Mouse (Mus musculus) limb, embryonic 14.5 days (tissue): ENCODE data around the gene C87436. TPM values are rescaled to one million over a fixed set of nuclear protein-coding genes. Genes with fewer than 3 reads are reported as not detected.

ENCODE experiments used
- ATAC-seq: fragments of 200-750 bp; cut with Nextera tagmentation; 2 replicates; pipeline ENCODE4 v1.8.0; 2017; ENCODE audit warnings: low read depth, moderate number of reproducible peaks, moderate TSS enrichment; ENCODE audit not compliant: low FRiP score
- DNase-seq: peaks from one replicate; pipeline ENCODE4 v3.0.0-alpha.2; 2015; ENCODE audit warnings: low spot score
- H3K27ac ChIP-seq: fragments of 300-500 bp; sonication (generic); replicated peaks from 2 replicates; pipeline ENCODE4 v1.5.1; 2014; ENCODE audit warnings: low read depth, mild to moderate bottlenecking, low read length, moderate library complexity, mixed read lengths
- H3K27me3 ChIP-seq: fragments of 300-500 bp; sonication (generic); 2 replicates; pipeline ENCODE4 v1.6.1; 2014; ENCODE audit warnings: low read length, mixed read lengths; ENCODE audit not compliant: control insufficient read depth, insufficient read depth
- H3K36me3 ChIP-seq: fragments of 300-500 bp; sonication (generic); 2 replicates; pipeline ENCODE4 v1.6.1; 2014; ENCODE audit warnings: mild to moderate bottlenecking, low read length, moderate library complexity, mixed read lengths; ENCODE audit not compliant: control insufficient read depth, insufficient read depth
- H3K4me1 ChIP-seq: fragments of 300-500 bp; sonication (generic); 2 replicates; pipeline ENCODE4 v1.6.1; 2014; ENCODE audit warnings: antibody characterized with exemption, low read length, mixed read lengths; ENCODE audit not compliant: control insufficient read depth, insufficient read depth
- H3K4me2 ChIP-seq: fragments of 300-500 bp; sonication (generic); replicated peaks from 2 replicates; pipeline ENCODE4 v1.6.1; 2014; ENCODE audit warnings: low read depth, mild to moderate bottlenecking, low read length, moderate library complexity; ENCODE audit not compliant: severe bottlenecking
- H3K4me3 ChIP-seq: fragments of 300-500 bp; sonication (generic); replicated peaks from 2 replicates; pipeline ENCODE4 v1.5.1; 2014; ENCODE audit warnings: low read length
- H3K9ac ChIP-seq: fragments of 300-500 bp; sonication (generic); 2 replicates; pipeline ENCODE4 v1.6.1; 2014; ENCODE audit warnings: mild to moderate bottlenecking, low read depth, low read length, moderate library complexity; ENCODE audit not compliant: severe bottlenecking
- H3K9me3 ChIP-seq: fragments of 300-500 bp; sonication (generic); 2 replicates; pipeline ENCODE4 v1.6.1; 2016; ENCODE audit warnings: low read length; ENCODE audit not compliant: control insufficient read depth
- POLR2A ChIP-seq: fragments of 200-500 bp; IDR thresholded peaks from 2 replicates; pipeline ENCODE4 v1.8.0; 2012; ENCODE audit warnings: inconsistent platforms, mild to moderate bottlenecking, moderate library complexity, borderline replicate concordance; ENCODE audit not compliant: insufficient read depth, insufficient read length; ENCODE audit errors: extremely low read depth
- WGBS: fragments of 180-500 bp; shearing (Covaris S2); extraction: QIAGEN DNeasy Blood & Tissue Kit; methylation state at CpG from one replicate; pipeline ENCODE4 v1.1.7; 2014; 5-methylcytosine and 5-hydroxymethylcytosine counted together
- polyA plus RNA-seq, 2 experiments: library from polyadenylated mRNA; depleted of rRNA in 1 of 2; stranded (reverse) in 1 of 2; unstranded in 1 of 2; fragments of >200 nt; fragmentation: Nextera tagmentation in 1 of 2; extraction: Ambion mirVana in 1 of 2; gene quantifications; 2 replicates each; pipeline versions ENCODE4 v1.2.1 to v1.2.3; 2012 to 2014

Gene C87436
- polyA plus RNA-seq, 2 experiments, result 19.1 to 20.6 TPM

- H3K27me3 ChIP-seq, result no peaks in the 10 kb centered on the region
- peaks cover 18% of the 10 kb centered on the region for H3K4me1 ChIP-seq
- no peaks in the 10 kb centered on the region for H3K9me3 ChIP-seq
- H3K4me3 ChIP-seq, result peak overlapping the region; percentile 31
- peak overlapping the region; percentile 47 for H3K4me2 ChIP-seq
- H3K27ac ChIP-seq, result peak overlapping the region; percentile 65
- peak; percentile 68 for DNase-seq
- 16% methylated on average over 13 of the region's 13 CpGs for WGBS
- peak overlapping the region; percentile 52 for H3K9ac ChIP-seq
- ATAC-seq, result peak; percentile 67
- H3K36me3 ChIP-seq, result no peaks in the 10 kb centered on the region
- no peak for TF ChIP-seq POLR2A
Measured at GRCm38 (mm10) chr6:86497071-86497815, 59.1 kb downstream of the C87436 start.

- H3K27me3 ChIP-seq, result no peaks in the 10 kb centered on the region
- peak overlapping the region; percentile 47 for H3K4me2 ChIP-seq
- H3K4me3 ChIP-seq, result peak overlapping the region; percentile 31; the same call in 1 of the 2 replicates
- H3K36me3 ChIP-seq, result no peaks in the 10 kb centered on the region
- peak overlapping the region; percentile 52 for H3K9ac ChIP-seq
- ATAC-seq (no peak), DNase-seq (no peak)
- TF ChIP-seq POLR2A, result no peak
- no peaks in the 10 kb centered on the region for H3K9me3 ChIP-seq
- 60% methylated on average over 11 of the region's 11 CpGs for WGBS
- H3K27ac ChIP-seq, result peak overlapping the region; percentile 65; the same call in 1 of the 2 replicates
- H3K4me1 ChIP-seq, result peaks cover 18% of the 10 kb centered on the region
Measured at GRCm38 (mm10) chr6:86497942-86498732, 60.0 kb downstream of the C87436 start.

GRCm38 (mm10) chr6:86499571-86500109, 61.5 kb downstream of the C87436 start:
- TF ChIP-seq POLR2A, result no peak
- Histone ChIP-seq H3K4me3 (no peak overlapping the region), H3K27ac (no peak overlapping the region), H3K27me3 (no peaks in the 10 kb centered on the region), H3K4me2 (no peak overlapping the region), H3K9me3 (no peaks in the 10 kb centered on the region), H3K36me3 (no peaks in the 10 kb centered on the region), H3K4me1 (peaks cover 15% of the 10 kb centered on the region), H3K9ac (no peak overlapping the region)
- no peak for ATAC-seq
- WGBS, result 72% methylated on average over 5 of the region's 5 CpGs
- no peak for DNase-seq

GRCm38 (mm10) chr6:86503513-86503912, 65.3 kb downstream of the C87436 start:
- no peak for DNase-seq
- TF ChIP-seq POLR2A, result no peak
- WGBS, result 89% methylated on average over 4 of the region's 4 CpGs

DNA sequence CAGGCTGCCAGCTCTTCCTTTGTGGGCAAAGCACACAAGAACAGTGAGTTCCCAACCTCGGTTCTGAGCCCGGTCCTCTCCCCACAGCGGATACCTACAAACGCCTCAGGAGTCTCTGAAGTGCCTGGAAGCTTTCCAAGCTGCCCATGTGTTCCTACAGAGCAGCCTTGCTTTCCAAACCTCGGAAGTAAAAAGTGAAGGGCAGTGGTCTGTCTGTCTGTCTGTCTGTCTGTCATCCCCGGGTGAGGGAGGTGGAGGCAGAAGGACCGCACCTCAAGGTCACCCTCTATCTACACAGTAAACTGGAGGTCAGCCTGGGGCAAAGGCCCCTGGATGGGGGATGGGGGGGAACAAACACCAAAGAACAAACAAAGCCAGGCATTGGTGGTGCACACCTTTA, 67.5 kb downstream of the C87436 start:
- Histone ChIP-seq H3K27me3 (no peaks in the 10 kb centered on the region), H3K4me2 (no peak overlapping the region), H3K9me3 (no peaks in the 10 kb centered on the region), H3K27ac (no peak overlapping the region), H3K4me1 (no peaks in the 10 kb centered on the region), H3K9ac (no peak overlapping the region), H3K36me3 (no peaks in the 10 kb centered on the region), H3K4me3 (no peak overlapping the region)
- no peak for TF ChIP-seq POLR2A
- 57% methylated on average over 7 of the region's 7 CpGs for WGBS
- ATAC-seq (no peak), DNase-seq (no peak)

More at GRCm38 (mm10) chr6:86503513-86503912, 65.3 kb downstream of the C87436 start:
- H3K27ac ChIP-seq, result no peak overlapping the region
- H3K4me2 ChIP-seq, result no peak overlapping the region
- no peak for ATAC-seq
- H3K4me1 ChIP-seq, result no peaks in the 10 kb centered on the region
- no peak overlapping the region for H3K9ac ChIP-seq
- H3K27me3 ChIP-seq, result no peaks in the 10 kb centered on the region
- H3K4me3 ChIP-seq, result no peak overlapping the region
- no peaks in the 10 kb centered on the region for H3K9me3 ChIP-seq
- H3K36me3 ChIP-seq, result no peaks in the 10 kb centered on the region
